Mouse (Mus musculus) heart, adult 8-10 months (tissue): ENCODE results near the gene Hpse. TPM values are rescaled to one million over a fixed set of nuclear protein-coding genes. Genes with fewer than 3 reads are reported as not detected.

Experiments used
- DNase-seq: peaks from one replicate; pipeline ENCODE4 v3.0.0; 2022; ENCODE audit warnings: low spot score
- total RNA-seq, 4 experiments: library from RNA; stranded (reverse); gene quantifications; 2 replicates each; pipeline ENCODE4 v1.2.4; 2022

Gene Hpse
- total RNA-seq, 4 experiments from 2014 or later: 0.98 to 2.6 (median 1.1) TPM

DNA sequence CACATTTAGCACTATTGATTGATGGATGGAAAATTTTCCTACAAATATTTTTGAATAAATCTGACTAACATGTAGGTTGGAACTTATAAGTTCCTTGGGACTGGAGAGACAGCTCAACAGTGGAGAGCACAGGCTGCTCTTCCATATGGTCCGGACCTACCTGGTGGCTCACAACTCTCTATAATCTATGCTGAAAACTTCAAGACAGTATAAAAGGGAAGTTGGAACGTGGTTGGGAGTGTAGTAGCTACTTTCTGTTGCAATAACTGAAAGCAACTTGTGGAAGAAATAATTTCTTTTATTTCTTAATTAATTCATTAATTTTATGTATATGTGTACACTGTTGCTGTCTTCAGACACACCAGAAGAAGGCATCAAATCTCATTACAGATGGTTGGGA is 22.1 kb downstream of the Hpse start:
- DNase-seq: no peak

DNA sequence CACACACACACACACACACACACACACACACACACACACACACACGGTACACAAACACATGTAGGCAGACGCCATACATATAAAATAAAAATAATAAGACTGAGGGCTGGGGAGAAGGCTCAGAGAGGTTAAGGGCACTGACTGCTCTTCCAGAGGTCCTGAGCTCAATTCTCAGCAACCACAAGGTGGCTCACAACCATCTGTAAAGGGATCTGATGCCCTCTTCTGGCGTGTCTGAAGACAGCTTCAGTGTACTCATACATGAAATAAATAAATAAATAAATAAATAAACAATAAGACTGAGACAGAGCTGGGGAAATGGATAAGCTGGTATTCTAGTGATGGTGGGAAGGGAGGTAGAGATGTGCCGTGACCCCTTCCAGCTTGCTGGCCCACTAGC is 33.9 kb downstream of the Hpse start:
- no peak for DNase-seq

DNA sequence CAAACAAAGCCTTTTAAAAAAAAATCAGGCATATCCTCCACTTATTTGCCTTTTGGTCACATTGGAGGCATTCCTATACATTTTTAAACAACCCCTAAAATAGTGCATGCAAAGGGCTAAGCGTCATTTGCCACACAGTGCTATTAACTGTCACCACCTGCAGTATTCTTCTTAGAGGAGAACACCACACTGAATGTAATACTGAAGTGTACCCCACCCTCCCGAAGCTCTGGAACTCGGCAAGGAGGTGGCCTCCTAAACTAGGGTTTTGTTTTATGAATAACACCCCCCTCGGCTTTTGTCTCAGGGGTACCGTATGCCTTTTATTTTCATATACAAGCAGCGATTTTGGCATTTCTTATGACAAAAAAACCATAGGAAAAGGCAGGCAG is 39.0 kb downstream of the Hpse start:
- no peak for DNase-seq

DNA sequence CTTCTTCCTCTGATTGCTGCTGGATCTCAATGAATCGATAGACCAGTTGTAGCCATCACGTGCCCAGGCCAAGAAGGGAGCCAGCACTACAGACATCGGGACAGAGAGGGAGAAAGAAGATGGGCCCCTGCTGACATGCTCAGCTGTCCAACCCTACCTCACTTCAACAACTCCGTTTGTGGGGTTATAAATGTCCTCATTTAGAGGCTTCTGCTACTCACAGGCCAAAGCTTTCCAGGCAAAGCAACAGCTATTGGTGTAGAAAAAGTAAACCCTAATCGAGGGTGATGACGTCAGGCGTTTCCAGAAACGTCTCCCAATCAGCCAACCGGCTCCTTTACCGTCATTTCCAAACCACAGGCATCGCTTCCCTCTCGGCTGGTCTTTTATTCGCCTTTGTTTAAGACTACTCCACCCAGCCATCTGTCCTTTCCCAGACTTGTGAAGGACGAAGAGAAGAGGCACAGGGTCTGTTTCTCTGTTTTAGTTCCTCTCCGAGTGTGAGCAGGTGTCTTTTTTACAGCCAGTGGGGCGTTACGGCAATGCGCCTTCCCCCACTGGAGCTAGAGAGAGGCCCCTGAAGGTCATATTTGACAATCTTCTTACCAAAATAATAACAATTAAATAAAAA is 39.5 kb downstream of the Hpse start:
- no peak for DNase-seq

DNA sequence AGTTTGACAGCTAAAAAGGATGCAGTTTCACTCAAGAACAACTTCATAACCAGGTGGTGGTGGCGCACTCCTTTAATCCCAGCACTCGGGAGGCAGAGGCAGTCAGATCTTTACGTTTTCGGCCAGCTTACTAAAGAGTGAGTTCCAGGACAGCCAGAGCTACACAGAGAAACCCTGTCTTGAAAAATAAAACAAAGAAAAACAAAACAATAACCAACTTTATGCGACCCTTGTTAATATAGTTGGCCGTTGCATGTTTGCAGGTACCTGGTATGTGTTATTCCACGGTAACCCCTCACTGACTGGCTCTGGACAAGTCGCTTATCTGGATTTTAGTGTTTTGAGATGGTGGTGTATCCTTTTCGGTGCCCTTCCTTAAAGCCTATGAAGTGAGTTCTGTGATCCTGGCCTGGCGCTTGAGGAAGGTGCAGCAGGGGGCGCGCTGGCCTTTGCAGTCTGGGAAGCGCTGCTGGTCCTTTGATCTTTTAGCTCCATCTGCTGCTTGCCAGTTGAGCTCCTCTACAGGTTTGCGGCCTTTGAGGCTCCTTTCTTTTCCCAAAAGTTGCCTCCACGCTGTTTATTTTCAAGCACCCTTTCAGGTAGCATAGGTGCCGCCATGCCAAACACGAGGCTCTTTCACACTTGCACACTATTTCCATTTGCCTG is 44.7 kb downstream of the Hpse start, which contains the start of gene Coq2:
Coq2 (minus strand) TSS at position 430 of the 666 bp plus-strand sequence.
- DNase-seq: peak; percentile 75

DNA sequence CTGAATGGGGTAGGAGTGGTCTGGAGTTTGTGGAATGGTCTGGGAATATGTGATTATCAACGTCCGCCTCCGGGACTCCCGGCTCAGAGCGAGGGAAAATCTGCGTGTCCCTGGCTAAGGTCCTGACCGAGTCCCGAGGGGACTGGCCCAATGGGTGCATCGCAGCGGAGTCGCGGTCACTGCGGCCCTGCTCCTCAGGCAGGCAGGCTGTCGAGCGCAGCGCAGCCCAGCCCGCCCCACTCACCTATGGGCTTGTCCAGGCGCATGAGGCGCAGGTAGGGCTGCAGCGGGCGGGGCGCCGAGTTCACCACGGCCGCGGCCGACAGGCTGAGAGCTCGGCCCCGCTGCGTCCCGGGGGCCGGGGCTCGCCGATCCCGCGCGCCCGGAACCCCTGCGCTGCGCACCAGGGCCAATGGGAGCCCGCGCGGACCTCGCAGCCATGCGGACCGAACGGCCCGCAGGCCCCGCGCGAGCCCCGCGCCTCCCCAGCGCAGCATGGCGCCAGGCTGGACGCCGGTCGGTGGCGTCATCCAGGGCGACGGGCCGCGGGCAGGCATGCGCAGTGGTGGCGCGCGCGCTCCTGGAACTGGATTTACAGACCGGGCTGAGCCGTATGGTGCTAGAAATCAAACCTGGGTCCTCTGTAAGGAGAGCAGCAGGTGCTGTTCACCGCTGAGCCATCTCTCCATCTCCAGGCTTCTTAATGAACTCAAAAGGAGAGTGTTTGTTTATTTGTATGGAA is 45.6 kb downstream of the Hpse start:
- peak; percentile 85 for DNase-seq

DNA sequence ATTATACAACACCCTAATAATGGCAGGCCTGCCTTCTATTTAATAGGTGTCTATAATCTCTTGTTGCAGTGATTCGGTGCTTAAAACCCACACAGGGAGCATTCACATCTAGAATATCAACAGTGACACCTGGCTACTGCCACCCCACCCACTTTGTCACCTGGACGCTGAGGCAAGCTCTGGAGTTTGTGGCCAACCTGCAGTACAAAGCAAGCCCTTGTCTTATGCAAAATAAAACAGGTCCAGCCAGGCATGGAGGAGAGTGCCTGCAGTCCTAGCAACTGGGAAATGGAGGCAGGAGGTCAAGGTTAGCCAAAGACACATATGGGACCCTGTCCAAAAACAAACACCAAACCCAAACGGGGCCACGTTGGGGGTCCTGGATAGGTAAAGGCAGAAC is 47.1 kb downstream of the Hpse start:
- no peak for DNase-seq

DNA sequence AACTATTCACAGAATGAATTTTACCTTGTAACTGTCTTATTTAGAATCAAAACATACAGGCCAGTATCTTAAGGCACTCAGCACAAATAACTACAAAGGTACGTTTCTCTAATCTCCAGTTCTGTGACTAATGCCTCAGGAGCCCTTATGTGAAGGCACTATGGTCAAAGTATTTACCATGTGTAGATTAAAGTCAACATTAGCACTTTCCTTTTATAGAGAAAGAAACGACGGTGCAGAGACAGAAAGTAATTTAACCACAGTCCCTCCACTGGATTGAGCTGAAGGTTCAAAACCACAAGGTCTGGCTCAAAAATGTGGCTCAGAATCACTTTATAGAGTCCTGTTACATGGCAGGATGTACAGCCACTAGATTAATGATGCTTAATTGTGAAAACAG is 47.6 kb downstream of the Hpse start:
- no peak for DNase-seq

DNA sequence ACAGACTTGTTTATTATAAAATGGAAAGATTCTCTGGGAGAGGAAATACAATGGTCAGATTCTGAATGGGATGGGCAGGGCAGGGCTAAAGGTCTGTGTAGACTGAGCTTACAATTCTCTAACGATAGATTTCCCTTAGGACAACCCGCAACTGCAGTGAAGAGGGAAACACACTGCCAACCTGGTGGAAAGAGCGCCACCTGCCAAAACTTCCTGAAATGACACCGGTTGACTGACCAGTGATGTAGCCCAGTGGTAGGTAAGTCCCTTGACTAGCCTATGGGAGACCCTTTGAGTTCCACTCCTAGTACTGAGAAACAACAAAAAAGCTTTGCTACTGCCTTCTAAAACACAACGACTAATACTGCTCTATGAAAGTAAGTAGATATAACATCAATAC is 48.1 kb downstream of the Hpse start:
- peak; percentile 31 for DNase-seq

DNA sequence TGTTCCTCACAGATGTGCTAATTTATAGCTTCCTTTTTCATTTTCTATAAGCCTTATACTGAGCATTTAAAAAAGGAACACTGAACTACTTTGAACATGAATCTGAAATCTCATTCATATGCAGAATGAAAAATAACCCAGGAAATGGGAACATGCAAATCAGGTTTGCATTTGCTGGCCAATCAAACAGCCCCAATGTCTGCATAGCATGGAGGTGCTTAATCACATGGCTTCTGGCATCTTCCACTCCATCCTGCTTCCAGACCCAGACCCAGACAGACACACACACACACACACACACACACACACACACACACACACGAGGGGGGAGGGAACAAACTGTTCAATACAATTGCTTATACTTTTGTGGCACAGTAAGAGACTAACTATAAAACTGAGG is 52.6 kb downstream of the Hpse start:
- DNase-seq: no peak

DNA sequence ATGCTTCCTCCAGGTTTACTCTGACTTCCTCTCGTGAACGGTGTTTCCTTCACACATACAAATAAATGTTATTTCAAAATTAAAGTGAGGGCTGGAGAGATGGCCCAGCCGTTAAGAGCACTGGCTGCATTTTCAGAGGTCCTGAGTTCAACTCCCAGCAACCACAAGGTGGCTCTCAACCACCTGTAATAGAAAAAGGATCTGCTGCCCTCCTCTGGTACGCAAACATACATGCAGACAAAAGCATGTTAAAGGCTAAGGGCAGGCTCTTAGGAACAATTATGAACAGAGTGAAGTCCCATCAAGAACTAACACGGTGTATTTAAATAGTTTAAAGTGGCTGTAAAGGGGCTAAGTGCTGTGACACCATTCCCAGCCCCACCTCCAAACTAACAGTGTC is 55.7 kb downstream of the Hpse start:
- DNase-seq: peak; percentile 34

DNA sequence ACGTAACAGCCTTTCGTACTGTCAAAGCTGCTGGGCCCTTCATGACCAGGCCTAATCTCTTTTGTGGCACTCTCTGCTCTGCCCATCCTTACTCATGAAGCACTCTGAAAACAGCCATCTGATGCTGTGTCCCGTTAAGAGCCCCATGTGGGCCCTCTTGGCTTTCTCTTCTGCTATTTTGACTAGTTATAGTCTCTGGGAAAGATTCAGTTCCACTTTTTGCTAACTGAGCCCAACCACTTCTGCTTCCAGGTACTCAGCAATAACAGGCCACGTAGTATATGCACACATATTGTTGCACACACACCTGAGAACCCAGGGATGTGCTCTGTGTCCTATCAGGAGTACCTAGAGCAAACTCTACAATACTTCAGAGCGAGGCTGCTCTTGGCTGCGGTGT is 56.5 kb downstream of the Hpse start:
- no peak for DNase-seq

DNA sequence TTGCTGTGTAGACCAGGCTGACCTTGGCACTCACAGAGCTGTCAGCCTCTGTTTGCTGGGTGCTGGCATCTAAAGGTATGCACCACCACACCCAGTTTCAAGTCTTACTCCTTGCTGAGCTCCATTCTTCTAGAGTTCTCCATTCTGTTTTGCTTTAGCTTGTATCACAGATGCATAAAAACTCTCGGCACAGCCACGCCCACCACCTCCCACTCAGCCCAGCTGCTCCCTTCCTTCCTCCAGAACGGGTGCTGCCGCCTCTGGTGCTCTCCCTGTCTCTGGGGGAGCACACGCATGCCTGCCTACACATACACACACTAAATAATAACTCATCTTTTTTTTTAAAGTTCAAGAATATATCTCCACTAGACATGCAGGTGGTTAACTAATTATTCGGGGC is 61.1 kb downstream of the Hpse start:
- DNase-seq: no peak

DNA sequence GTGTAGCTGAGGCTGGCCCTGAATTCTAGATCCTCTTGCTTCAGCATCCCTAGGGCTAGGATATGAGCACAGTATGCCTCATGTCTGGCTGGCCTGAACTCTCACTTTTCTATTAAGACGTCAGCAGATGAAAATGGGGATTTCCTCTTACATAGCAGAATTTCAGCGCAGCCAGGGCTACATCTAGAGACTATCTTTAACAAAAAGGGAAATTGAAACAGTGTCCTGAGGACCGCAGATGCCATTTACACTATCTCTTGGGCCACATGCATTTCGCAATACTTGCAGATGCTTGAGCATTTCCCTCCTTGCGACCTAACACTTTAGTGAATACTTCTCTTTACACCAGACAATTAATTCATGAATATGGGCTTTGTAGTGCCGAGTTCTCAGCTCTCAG is 63.2 kb downstream of the Hpse start:
- DNase-seq: no peak

DNA sequence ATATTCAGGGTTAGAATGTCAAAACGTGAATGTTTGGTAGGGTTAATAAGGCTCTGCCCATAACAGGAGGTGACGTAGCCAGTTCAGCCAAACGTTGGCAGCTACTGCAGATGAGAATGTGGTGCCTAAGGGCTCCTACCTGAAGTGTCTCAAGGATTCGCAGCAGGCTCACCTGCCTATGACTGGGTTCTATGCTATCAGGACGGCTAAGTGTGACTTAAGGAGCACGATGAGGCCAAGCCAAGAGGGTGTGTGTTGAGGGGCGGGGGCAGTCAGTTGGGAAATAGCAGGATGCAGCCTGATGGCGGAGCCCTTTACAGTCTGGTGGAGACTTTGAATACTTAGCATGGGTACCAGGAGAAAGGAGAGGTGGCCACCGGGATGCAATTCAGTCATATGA is 67.2 kb downstream of the Hpse start:
- no peak for DNase-seq

DNA sequence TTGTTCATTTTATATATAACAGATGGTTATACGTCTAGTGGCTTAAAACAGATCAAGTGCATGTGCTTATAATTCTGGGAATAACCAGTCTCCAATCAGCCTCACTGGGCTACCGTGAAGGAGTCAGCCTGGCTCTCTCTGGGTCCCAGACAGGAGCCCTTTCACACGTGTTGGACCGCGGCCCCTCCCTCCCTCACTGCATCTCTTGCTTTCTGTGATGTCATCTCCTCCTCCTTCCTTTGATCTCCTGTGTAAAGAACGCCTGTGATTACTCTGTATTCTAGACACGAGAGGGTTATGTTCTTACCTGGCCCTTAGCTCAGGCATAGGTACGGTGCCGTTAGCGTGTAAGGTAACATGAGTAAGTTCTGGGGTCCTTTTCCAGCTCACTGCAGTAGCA is 68.0 kb downstream of the Hpse start:
- DNase-seq: no peak

DNA sequence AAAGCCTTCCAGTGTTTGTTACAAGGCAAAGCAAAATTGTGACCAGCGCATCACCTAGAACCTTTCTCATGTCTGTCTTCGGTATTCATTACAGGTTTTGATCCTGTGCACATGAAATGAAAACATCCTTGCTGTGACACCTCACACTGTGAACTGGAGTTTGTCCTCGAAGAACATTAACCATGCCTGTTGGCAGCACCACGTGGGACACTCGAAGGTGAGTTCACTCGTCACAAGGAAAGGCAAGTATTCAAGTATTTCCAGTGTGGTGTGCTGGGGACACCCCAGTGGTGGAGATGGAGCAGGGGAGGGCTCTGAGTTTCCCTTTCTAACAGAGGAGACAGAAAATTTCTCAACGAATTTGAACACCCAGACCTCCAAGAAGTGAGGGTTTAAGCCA is 68.5 kb downstream of the Hpse start:
- no peak for DNase-seq

DNA sequence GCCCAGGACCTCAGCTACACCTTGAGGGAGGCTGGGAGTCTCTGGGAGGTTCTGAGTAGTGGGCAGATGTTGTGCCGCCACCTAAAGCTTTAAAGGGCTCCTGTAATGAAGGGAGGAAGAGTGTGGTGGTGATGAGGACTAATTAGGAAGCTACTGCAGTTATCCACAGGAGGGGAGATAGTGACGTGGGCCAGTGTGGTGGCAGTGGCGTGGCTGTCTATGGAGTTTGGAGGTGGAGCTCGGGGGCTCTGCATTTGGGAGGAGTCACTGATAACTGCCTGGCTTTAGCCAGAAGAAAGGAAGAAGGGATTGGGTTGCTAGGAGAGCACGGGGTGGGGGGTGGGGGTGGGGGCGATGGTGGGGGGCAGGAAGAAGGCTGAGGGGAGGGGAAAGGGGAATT is 71.0 kb downstream of the Hpse start:
- DNase-seq: no peak

DNA sequence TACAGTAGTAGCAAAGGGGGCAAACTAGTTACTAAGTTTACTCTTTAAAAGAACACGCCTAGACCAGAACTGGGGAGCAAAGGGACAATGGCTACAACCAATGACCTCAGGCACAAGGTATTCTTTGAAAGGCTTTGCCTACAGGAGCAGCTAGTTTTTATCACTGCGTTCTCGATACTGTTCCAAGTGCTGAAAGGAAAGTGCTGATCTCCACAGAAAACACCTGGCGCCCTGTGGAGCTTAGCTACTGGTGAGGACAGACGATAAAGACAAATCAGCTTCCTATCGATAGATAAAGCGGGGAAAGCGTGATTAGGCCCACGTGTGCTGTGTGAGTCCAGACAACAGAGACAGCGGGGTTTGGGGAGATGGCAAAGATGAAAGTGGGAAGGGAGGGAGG is 71.5 kb downstream of the Hpse start:
- no peak for DNase-seq

DNA sequence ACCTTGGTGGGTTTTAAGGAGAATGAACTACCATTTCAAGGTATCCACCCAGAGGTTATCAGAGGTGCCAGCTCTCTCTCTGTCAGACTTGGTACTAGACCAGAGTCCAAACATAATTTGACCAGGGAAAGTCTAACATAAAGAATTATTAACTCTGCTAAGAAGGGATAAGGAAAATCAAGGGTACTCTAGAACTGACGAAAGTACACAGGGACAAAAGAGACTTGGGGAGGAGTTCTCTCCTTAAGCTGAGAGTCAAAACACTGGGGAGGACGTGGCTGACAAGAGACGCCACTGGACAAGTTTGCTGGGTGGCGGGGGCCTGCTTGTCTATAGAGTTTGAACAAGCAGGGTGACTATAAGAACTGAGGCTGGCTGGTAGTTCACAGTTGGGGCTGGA is 73.0 kb downstream of the Hpse start:
- DNase-seq: no peak

DNA sequence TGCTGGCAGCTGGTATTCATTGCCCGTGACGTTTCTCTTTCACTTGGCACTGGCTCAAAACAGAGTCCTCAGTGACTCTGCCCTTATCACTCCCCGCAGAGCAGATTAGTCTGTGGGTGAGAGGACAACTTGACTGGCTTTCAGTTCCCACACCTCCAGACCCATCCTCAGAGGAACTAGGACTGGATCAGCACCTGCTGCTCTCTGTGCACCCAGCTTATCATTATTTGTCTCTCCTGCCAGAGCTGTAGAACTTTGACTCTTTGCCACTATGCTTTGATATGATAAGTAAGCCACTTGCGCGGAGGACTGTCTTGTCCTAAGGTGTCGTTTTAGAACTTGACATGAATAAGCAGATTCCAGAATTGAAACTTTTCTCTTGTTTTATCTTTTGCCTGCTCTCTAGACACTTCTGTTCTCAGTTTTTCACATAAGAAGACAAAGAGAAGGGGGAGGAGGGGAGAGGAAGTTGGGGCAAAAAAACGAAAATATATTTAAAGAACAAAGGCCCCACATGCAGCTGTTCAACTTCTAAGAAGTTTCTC is 75.5 kb downstream of the Hpse start:
- no peak for DNase-seq

DNA sequence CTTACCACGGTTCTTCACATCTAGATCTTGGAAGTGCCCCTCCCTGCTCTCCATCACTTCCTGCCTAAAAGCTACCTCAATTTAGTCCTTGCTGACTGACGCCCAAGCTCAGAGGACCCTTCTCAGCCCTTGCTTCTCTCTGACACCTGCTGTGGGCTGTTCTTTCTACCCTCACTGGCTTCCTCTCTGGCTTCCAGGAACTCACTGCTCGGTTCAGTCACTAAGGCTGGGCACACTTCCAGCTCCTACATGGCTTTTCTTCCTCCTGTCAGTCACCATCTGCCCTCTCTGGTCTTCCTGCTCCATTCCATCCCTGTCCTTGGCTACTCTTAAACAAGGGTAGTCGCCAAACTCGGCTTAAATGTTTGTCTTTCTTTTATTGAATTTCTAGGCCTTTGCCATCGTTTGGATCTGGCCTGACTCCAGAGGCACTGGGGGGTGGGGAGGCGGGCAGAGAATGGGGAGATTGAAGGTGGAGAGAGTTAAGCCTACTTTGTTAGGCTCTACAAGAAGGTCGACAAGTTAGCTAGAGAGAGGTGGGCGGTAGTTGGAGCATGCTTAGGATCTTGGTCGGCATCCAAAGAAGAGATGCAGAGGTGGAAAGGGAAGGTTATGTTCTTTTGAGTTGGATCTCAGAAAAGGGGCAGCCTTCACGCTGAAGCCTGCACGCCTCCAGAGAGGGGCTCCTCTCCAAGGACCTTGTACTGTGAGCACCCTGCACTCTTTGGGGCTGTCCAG is 76.1 kb downstream of the Hpse start:
- no peak for DNase-seq
